In the genomic region with DNA sequence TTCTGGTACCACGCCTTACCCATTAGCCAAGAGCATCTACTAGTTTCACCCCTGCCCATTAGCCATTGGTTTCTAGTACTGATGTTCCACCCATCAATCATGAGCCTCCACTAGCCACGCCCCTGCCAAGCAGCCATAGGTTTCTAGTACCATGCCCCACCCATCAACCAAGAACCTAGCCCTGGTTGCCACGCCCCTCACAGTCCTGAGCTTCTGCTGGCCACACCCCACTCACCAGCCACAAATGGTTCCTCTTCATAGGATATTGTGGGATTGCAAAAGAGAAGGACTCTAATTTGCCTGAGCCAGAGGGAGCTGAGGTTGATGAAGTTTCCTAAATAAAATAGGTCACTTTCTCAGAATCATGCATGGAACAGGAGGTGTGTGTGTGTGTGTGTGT, we compare ENCODE assay signal across 15 mouse cellular contexts. TPM values are rescaled to one million over a fixed set of nuclear protein-coding genes. Genes with fewer than 3 reads are reported as not detected.
DNase-seq lines count a peak whose midpoint lies in the region; ATAC-seq and TF ChIP-seq lines count a peak whose summit lies in the region.
"Had no signal": no experiment of that assay in that cellular context is flagged by ENCODE, and none has a peak within 500 bp of the region (broad histone marks: within the 10 kb centered on the region; RNA-seq: fewer than 3 reads in every experiment).

No protein-coding gene starts in this region.

- in situ Hi-C loops in CH12.LX (cut with MboI; ENCODE audit: low pct_ligation_motif_present, low pct_unique_long_range_greater_than_20kb, low sequenced_read_pairs), result no loop called here

- 65% methylated on average over 3 of the region's 3 CpGs for WGBS in midbrain, embryonic 13.5 days

- no peak for TF ChIP-seq CTCF in CH12.LX (conservative IDR thresholded peaks at IDR 0.05 in 1 of 2, IDR thresholded peaks at IDR 0.05 in 1 of 2; ENCODE audit: low read depth in 2 of 2, low read length in 2 of 2)

- no peaks in the 10 kb centered on the region for H3K79me2 ChIP-seq in CH12.LX (replicated peaks; ENCODE audit: control insufficient read depth, extremely low read depth, insufficient read depth, poor library complexity, severe bottlenecking)

- peaks cover 9 to 18% of the 10 kb centered on the region in 2 experiments for H3K4me1 ChIP-seq in CH12.LX (ENCODE audit: control insufficient read depth in 1 of 2, insufficient read depth in 2 of 2)
- 0 out of 2 replicates have a peak, but pooled peaks cover 6% of the 10 kb centered on the region for H3K4me1 ChIP-seq in midbrain, embryonic 13.5 days (replicated peaks)
- H3K4me1 ChIP-seq: limb, embryonic 13.5 days had no signal

- no peak for TF ChIP-seq RAD21 in CH12.LX (IDR thresholded peaks at IDR 0.05; ENCODE audit: low read depth, low read length)

- dilution Hi-C loops in CH12.LX (cut with MboI; ENCODE audit: extremely low pct_ligation_motif_present, extremely low pct_unique_long_range_greater_than_20kb, low sequenced_read_pairs), result loop anchor here (25.0 kb wide), 1 partner anchor 198 kb away; the partner anchor contains the start of gene Ehd2

- TF ChIP-seq POLR2A in CH12.LX (IDR thresholded peaks at IDR 0.05; ENCODE audit: low read depth, low read length), result no peak

- no peaks in the 10 kb centered on the region for H3K36me3 ChIP-seq in CH12.LX (replicated peaks in 1 of 2; ENCODE audit: control insufficient read depth in 1 of 2, insufficient read depth in 1 of 2, low read length in 1 of 2)
- H3K36me3 ChIP-seq in midbrain, embryonic 13.5 days, result peaks cover 7% of the 10 kb centered on the region; the same call in 1 of the 2 replicates
- H3K36me3 ChIP-seq: limb, embryonic 13.5 days; midbrain, embryonic 10.5 days had no signal

- ATAC-seq in frontal cortex, adult (ENCODE audit: low TSS enrichment), result peak; percentile 48
- ATAC-seq in midbrain, embryonic 13.5 days, result no peak

- H3K4me2 ChIP-seq in CH12.LX (ENCODE audit: insufficient read depth, low read depth, poor library complexity, severe bottlenecking), result no peak overlapping the region
- no peak overlapping the region for H3K4me2 ChIP-seq in midbrain, embryonic 13.5 days (replicated peaks)
- H3K4me2 ChIP-seq: forebrain, embryonic 12.5 days; limb, embryonic 13.5 days had no signal

- H3K27ac ChIP-seq in CH12.LX (ENCODE audit: insufficient read depth, low read depth), result no peak overlapping the region
- H3K27ac ChIP-seq in midbrain, embryonic 13.5 days, result no peak overlapping the region
- H3K27ac ChIP-seq: forebrain, embryonic 12.5 days; limb, embryonic 13.5 days; midbrain, embryonic 10.5 days had no signal

- no peak overlapping the region for H3K4me3 ChIP-seq in CH12.LX (replicated peaks in 1 of 3; ENCODE audit: low read depth in 2 of 3, low read length in 2 of 3, poor library complexity in 1 of 3)
- no peak overlapping the region for H3K4me3 ChIP-seq in midbrain, embryonic 13.5 days (replicated peaks)
- H3K4me3 ChIP-seq: forebrain, embryonic 12.5 days; layer of hippocampus, adult 2 months; limb, embryonic 13.5 days; midbrain, embryonic 10.5 days had no signal

- no peak for DNase-seq in frontal cortex, adult 2 months (ENCODE audit: extremely low spot score in 1 of 2, low spot score in 1 of 2)
- peak; percentile 44 for DNase-seq in CH12.LX (ENCODE audit: extremely low read depth)
- peak; percentile 17 for DNase-seq in c-Kit-positive CD71-positive TER-119-negative erythroid progenitor cells, embryonic 14.5 days (ENCODE audit: low read depth)
- DNase-seq in lung, postnatal 10 days, result peak; percentile 27
- no peak for DNase-seq in adrenal gland, postnatal 4 days (ENCODE audit: low spot score in 2 of 2)
- no peak for DNase-seq in spleen, postnatal 36 days (ENCODE audit: low spot score in 2 of 2)
- DNase-seq: gastrocnemius, postnatal 25 days; thymus, postnatal 25 days had no signal

- H3K9ac ChIP-seq in CH12.LX (ENCODE audit: insufficient read depth, low read depth), result no peak overlapping the region
- H3K9ac ChIP-seq in midbrain, embryonic 13.5 days (replicated peaks), result no peak overlapping the region
- H3K9ac ChIP-seq: forebrain, embryonic 12.5 days; limb, embryonic 13.5 days had no signal

- no peak for TF ChIP-seq EP300 in CH12.LX (IDR thresholded peaks at IDR 0.05; ENCODE audit: low read length)

- H3K9me3 ChIP-seq in CH12.LX (replicated peaks; ENCODE audit: low read length), result peaks cover 13% of the 10 kb centered on the region
- no peaks in the 10 kb centered on the region for H3K9me3 ChIP-seq in midbrain, embryonic 13.5 days
- H3K9me3 ChIP-seq: forebrain, embryonic 12.5 days; midbrain, embryonic 10.5 days had no signal

- peaks cover 24% of the 10 kb centered on the region for H3K27me3 ChIP-seq in CH12.LX (replicated peaks)
- peaks cover 25% of the 10 kb centered on the region for H3K27me3 ChIP-seq in midbrain, embryonic 13.5 days

TF ChIP-seq in CH12.LX, 34 proteins besides CTCF, POLR2A, EP300 and RAD21:
- TF ChIP-seq TBP (conservative IDR thresholded peaks at IDR 0.05; ENCODE audit: low read depth, low read length) (no peak), IRF4 (IDR thresholded peaks at IDR 0.05; ENCODE audit: low read depth, low read length) (no peak), JUND (conservative IDR thresholded peaks at IDR 0.05; ENCODE audit: low read depth, low read length) (no peak), ZKSCAN1 (IDR thresholded peaks at IDR 0.05; ENCODE audit: borderline replicate concordance, low read depth, low read length) (no peak), MXI1 (IDR thresholded peaks at IDR 0.05; ENCODE audit: low read depth, low read length) (no peak), CHD2 (IDR thresholded peaks at IDR 0.05; ENCODE audit: low read length) (no peak), PAX5 (IDR thresholded peaks at IDR 0.05; ENCODE audit: low read length) (no peak), MAZ (IDR thresholded peaks at IDR 0.05; ENCODE audit: low read depth, low read length) (no peak), USF2 (conservative IDR thresholded peaks at IDR 0.05; ENCODE audit: low read depth, low read length) (no peak), MYC (IDR thresholded peaks at IDR 0.05; ENCODE audit: low read depth, low read length) (no peak)

RNA-seq across cellular contexts. Expression of gene Meis3, which starts 14.2 kb away (rescaled TPM):
- 83.7 and 85.4 TPM in 2 replicates for polyA plus RNA-seq in frontal cortex, adult 2 months (2012; rRNA removed)
- total RNA-seq in CH12.LX (2012; rRNA removed), result 9.4 and 10.2 TPM in 2 replicates
- total RNA-seq in CH12.LX (2014; rRNA removed), result 7.1 and 7.9 TPM in 2 replicates
- 10.1 and 11.8 TPM in 2 replicates for polyA plus RNA-seq in CH12.LX (2012; ENCODE audit: insufficient read length, low read depth)
- total RNA-seq in adrenal gland, postnatal 4 days (2021), result 10 to 100 TPM; 18.8 to 22.0 TPM
- polyA plus RNA-seq in midbrain, embryonic 13.5 days (2015; fragmentation: Nextera tagmentation; extraction: Ambion mirVana), result 158 and 160 TPM in 2 replicates

RNA-seq across cellular contexts. Expression of gene Slc8a2, which starts 31.1 kb away (rescaled TPM):
- polyA plus RNA-seq in frontal cortex, adult 2 months (2012; rRNA removed), result 122 and 124 TPM in 2 replicates
- total RNA-seq in CH12.LX (2012; rRNA removed) (0.04 TPM in 2 replicates), CH12.LX (2014; rRNA removed) (not detected in 2 replicates)
- 0.08 and 0.10 TPM in 2 replicates for polyA plus RNA-seq in CH12.LX (2012; ENCODE audit: insufficient read length, low read depth)
- 1 to 10 TPM; 6.5 to 7.6 TPM for total RNA-seq in adrenal gland, postnatal 4 days (2021)
- 0.66 and 1.1 TPM in 2 replicates for polyA plus RNA-seq in midbrain, embryonic 13.5 days (2015; fragmentation: Nextera tagmentation; extraction: Ambion mirVana)
- total RNA-seq: neutrophil, adult 5-6 weeks had no signal

RNA-seq across cellular contexts. Expression of gene Kptn, which starts 41.0 kb away (rescaled TPM):
- polyA plus RNA-seq in frontal cortex, adult 2 months (2012; rRNA removed), result 50.7 and 58.1 TPM in 2 replicates
- total RNA-seq in CH12.LX (2012; rRNA removed) (17.5 and 19.1 TPM in 2 replicates), CH12.LX (2014; rRNA removed) (25.4 and 25.8 TPM in 2 replicates)
- 14.2 and 14.5 TPM in 2 replicates for polyA plus RNA-seq in CH12.LX (2012; ENCODE audit: insufficient read length, low read depth)
- 10 to 100 TPM; 29.1 to 29.3 TPM for total RNA-seq in adrenal gland, postnatal 4 days (2021)
- polyA plus RNA-seq in midbrain, embryonic 13.5 days (2015; fragmentation: Nextera tagmentation; extraction: Ambion mirVana), result 39.6 and 41.2 TPM in 2 replicates

Comparison
In these comparisons a context has a peak if more than half of its experiments do, and no peak if none do; other contexts are left out.
1. DNase-seq: peak in CH12.LX (single experiment), c-Kit-positive CD71-positive TER-119-negative erythroid progenitor cells, embryonic 14.5 days (single experiment) and lung, postnatal 10 days (single experiment); none in frontal cortex, adult 2 months (0 of 2), adrenal gland, postnatal 4 days (0 of 2) and spleen, postnatal 36 days (0 of 2).
2. RNA of gene Slc8a2, which starts 31.1 kb away (polyA plus RNA-seq): 122 to 124 TPM in frontal cortex, adult 2 months; 0.66 to 1.1 TPM in midbrain, embryonic 13.5 days and 0.08 to 0.10 TPM in CH12.LX; every median in the first group is over 10 times any median in the second.